Mouse (Mus musculus): ENCODE results near the gene Slc35e3. TPM values are rescaled to one million over a fixed set of nuclear protein-coding genes. Genes with fewer than 3 reads are reported as not detected.
A peak's percentile ranks its signal among the peaks of the same experiment; 100 is the strongest.

Gene Slc35e3
- polyA plus RNA-seq, 1 experiment from 2014 or later = 12.5 TPM

GRCm38 (mm10) chr10:117688204-117689151 lies 57.7 kb downstream of the Slc35e3 start:
- Histone ChIP-seq H3K9ac (ENCODE audit: low read depth, low read length) (no peak overlapping the region), H3K9me3 (ENCODE audit: control insufficient read depth, low read length) (no peaks in the 10 kb centered on the region), H3K4me1 (ENCODE audit: control insufficient read depth, insufficient read depth, low read length) (no peaks in the 10 kb centered on the region), H3K27me3 (ENCODE audit: control insufficient read depth, insufficient read depth, low read length) (no peaks in the 10 kb centered on the region), H3K4me3 (ENCODE audit: low read length) (no peak overlapping the region), H3K27ac (ENCODE audit: low read depth, low read length) (no peak overlapping the region), H3K36me3 (ENCODE audit: control insufficient read depth, insufficient read depth, low read length) (peaks cover 53% of the 10 kb centered on the region), H3K4me2 (replicated peaks; ENCODE audit: low read depth, low read length) (no peak overlapping the region)
- 87% methylated on average over 13 of the region's 13 CpGs for WGBS
- 0 out of 2 replicates have a peak, but pooled peaks have one; percentile 58 for ATAC-seq (ENCODE audit: low FRiP score, low TSS enrichment)

- Histone ChIP-seq H3K4me1 (ENCODE audit: control insufficient read depth, insufficient read depth, low read length) (no peaks in the 10 kb centered on the region), H3K36me3 (ENCODE audit: control insufficient read depth, insufficient read depth, low read length) (peaks cover 46% of the 10 kb centered on the region), H3K4me2 (replicated peaks; ENCODE audit: low read depth, low read length) (no peak overlapping the region), H3K9ac (ENCODE audit: low read depth, low read length) (no peak overlapping the region), H3K4me3 (ENCODE audit: low read length) (no peak overlapping the region), H3K9me3 (ENCODE audit: control insufficient read depth, low read length) (no peaks in the 10 kb centered on the region), H3K27me3 (ENCODE audit: control insufficient read depth, insufficient read depth, low read length) (no peaks in the 10 kb centered on the region), H3K27ac (ENCODE audit: low read depth, low read length) (no peak overlapping the region)
- ATAC-seq (ENCODE audit: low FRiP score, low TSS enrichment) = no peak
- WGBS = 93% methylated on average over 7 of the region's 7 CpGs
These were observed 58.6 kb downstream of the Slc35e3 start for GRCm38 (mm10) chr10:117687577-117687976.

DNA sequence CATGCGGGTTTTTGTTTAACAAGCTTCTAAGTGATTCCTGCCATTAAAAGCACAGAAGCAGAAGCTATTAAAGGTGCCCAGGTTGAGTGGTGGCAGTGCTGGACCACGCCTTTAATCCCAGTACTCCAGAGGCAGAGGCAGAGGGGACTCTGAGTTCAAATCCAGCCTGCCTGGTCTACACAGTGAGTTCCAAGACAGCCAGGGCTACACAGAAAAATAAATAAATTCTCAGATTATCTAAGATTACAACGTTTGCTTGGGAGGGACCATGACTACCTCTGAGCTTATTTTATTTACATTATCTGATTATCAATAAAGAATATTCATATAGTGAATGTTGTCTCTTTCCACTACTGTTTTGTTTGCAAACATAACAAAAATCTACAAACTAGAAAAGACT lies 59.1 kb downstream of the Slc35e3 start:
- no peaks in the 10 kb centered on the region for H3K9me3 ChIP-seq (ENCODE audit: control insufficient read depth, low read length)
- H3K4me2 ChIP-seq (replicated peaks; ENCODE audit: low read depth, low read length) = no peak overlapping the region
- 77% methylated on average over 3 of the region's 3 CpGs for WGBS
- H3K4me1 ChIP-seq (ENCODE audit: control insufficient read depth, insufficient read depth, low read length) = no peaks in the 10 kb centered on the region
- no peaks in the 10 kb centered on the region for H3K27me3 ChIP-seq (ENCODE audit: control insufficient read depth, insufficient read depth, low read length)
- H3K27ac ChIP-seq (ENCODE audit: low read depth, low read length) = no peak overlapping the region
- H3K36me3 ChIP-seq (ENCODE audit: control insufficient read depth, insufficient read depth, low read length) = peaks cover 40% of the 10 kb centered on the region
- H3K9ac ChIP-seq (ENCODE audit: low read depth, low read length) = no peak overlapping the region
- ATAC-seq (ENCODE audit: low FRiP score, low TSS enrichment) = no peak
- no peak overlapping the region for H3K4me3 ChIP-seq (ENCODE audit: low read length)

DNA sequence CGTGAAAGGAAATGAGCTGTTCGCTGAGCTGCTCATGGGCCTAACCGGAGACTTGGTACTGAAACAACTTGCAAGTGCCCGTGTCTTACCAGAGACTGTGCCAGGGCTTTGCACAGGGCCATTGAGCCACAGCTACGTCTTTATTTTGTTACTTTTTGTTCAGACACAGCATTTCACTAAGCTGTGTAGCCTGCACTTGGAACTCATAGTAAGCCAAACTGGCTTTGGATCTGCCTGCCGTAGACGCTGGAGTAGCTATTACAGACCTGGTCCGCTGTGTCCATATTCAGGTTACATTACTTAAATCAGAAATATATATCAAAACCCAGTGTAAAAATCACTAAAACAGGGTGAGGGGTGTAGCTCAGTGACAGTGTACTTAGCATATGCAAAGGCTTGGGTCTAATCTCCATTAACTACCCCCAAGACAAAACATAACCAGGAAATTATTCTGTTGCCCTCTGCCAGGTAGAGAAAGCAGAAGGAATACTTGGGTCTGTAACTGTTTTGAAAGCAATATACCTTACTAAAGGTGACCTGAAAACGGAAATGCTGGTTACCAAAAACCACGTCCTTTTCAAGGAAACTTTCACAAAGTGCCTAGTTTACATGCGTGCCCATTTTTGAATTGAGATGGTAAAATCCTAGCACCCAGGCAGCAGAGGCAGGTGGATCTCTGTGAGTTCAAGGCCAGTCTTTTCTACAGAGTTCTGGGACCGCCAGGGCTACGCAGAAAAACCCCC lies 60.1 kb downstream of the Slc35e3 start:
- no peak overlapping the region for H3K4me3 ChIP-seq (ENCODE audit: low read length)
- ATAC-seq (ENCODE audit: low FRiP score, low TSS enrichment) = no peak
- H3K36me3 ChIP-seq (ENCODE audit: control insufficient read depth, insufficient read depth, low read length) = peaks cover 32% of the 10 kb centered on the region
- WGBS = 91% methylated on average over 13 of the region's 13 CpGs
- H3K27me3 ChIP-seq (ENCODE audit: control insufficient read depth, insufficient read depth, low read length) = no peaks in the 10 kb centered on the region
- no peaks in the 10 kb centered on the region for H3K9me3 ChIP-seq (ENCODE audit: control insufficient read depth, low read length)
- no peak overlapping the region for H3K9ac ChIP-seq (ENCODE audit: low read depth, low read length)
- H3K4me2 ChIP-seq (replicated peaks; ENCODE audit: low read depth, low read length) = no peak overlapping the region
- H3K4me1 ChIP-seq (ENCODE audit: control insufficient read depth, insufficient read depth, low read length) = no peaks in the 10 kb centered on the region
- H3K27ac ChIP-seq (ENCODE audit: low read depth, low read length) = no peak overlapping the region

- no peak overlapping the region for H3K27ac ChIP-seq (ENCODE audit: low read depth, low read length)
These were observed 60.9 kb downstream of the Slc35e3 start for GRCm38 (mm10) chr10:117685171-117685848.

DNA sequence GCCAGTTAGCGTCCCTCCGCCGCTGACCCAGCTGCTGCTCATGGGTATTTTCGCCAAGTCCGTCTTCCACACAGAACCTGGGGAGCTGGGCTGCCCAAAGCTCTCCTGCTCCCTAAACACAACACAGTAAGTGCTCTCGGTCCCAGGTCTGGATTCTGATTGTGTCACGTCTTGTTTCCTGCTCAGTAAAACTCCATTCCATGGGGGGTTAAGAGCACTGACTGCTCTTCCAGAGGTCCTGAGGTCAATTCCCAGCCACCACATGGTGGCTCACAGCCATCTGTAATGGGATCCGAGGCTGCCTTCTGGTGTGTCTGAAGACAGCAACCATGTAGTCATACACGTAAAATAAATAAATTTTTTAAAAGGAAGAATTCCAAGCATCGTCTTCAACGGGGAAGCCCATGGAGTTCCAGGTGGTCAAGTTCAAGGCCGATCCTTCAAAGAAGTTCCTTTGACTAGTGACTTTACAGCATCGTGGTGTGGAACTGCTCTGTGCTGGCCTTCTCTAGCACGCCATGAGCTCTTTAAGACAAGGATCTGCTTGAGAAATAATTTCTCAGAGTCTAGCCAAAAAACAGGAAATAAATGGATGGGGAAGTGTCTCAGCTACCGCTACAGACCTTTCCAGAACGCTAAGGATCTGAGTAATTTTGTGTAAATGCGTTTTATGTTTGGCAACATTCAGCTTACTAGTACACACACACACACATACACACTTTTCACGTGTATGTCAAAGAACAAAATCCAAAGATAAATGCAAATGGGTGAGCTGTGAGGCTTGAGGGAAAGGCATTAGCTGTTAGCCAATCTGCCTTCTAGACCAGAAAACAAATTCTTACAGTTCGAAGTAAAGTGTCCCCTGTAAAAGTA lies 61.6 kb downstream of the Slc35e3 start:
- H3K9me3 ChIP-seq (ENCODE audit: control insufficient read depth, low read length) = no peaks in the 10 kb centered on the region
- no peak overlapping the region for H3K9ac ChIP-seq (ENCODE audit: low read depth, low read length)
- ATAC-seq (ENCODE audit: low FRiP score, low TSS enrichment) = no peak
- H3K27ac ChIP-seq (ENCODE audit: low read depth, low read length) = no peak overlapping the region
- H3K4me2 ChIP-seq (replicated peaks; ENCODE audit: low read depth, low read length) = no peak overlapping the region
- WGBS = 89% methylated on average over 19 of the region's 19 CpGs
- H3K27me3 ChIP-seq (ENCODE audit: control insufficient read depth, insufficient read depth, low read length) = no peaks in the 10 kb centered on the region
- no peaks in the 10 kb centered on the region for H3K4me1 ChIP-seq (ENCODE audit: control insufficient read depth, insufficient read depth, low read length)
- no peak overlapping the region for H3K4me3 ChIP-seq (ENCODE audit: low read length)
- H3K36me3 ChIP-seq (ENCODE audit: control insufficient read depth, insufficient read depth, low read length) = peaks cover 18% of the 10 kb centered on the region

More at GRCm38 (mm10) chr10:117685171-117685848, 60.9 kb downstream of the Slc35e3 start:
- no peak overlapping the region for H3K4me2 ChIP-seq (replicated peaks; ENCODE audit: low read depth, low read length)
- no peaks in the 10 kb centered on the region for H3K4me1 ChIP-seq (ENCODE audit: control insufficient read depth, insufficient read depth, low read length)
- 90% methylated on average over 15 of the region's 15 CpGs for WGBS
- H3K9ac ChIP-seq (ENCODE audit: low read depth, low read length) = no peak overlapping the region
- H3K36me3 ChIP-seq (ENCODE audit: control insufficient read depth, insufficient read depth, low read length) = peaks cover 25% of the 10 kb centered on the region
- no peak overlapping the region for H3K4me3 ChIP-seq (ENCODE audit: low read length)
- H3K9me3 ChIP-seq (ENCODE audit: control insufficient read depth, low read length) = no peaks in the 10 kb centered on the region
- no peak for ATAC-seq (ENCODE audit: low FRiP score, low TSS enrichment)
- H3K27me3 ChIP-seq (ENCODE audit: control insufficient read depth, insufficient read depth, low read length) = no peaks in the 10 kb centered on the region

DNA sequence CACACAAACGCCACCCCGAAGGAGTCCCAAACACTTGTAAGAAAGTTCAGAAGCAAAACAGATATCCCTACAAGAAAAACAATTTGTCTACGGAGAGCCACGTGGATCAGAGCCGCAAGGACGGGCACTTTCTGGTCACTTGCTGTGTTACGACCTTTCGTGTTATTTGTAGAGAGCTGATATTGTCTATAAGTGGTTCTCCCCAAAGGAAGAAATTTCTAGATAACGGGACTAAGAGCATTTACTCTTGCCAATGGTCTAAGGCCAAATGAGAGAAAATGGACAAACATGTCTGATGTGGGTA lies 62.5 kb downstream of the Slc35e3 start:
- ATAC-seq (ENCODE audit: low FRiP score, low TSS enrichment) = no peak
- H3K4me1 ChIP-seq (ENCODE audit: control insufficient read depth, insufficient read depth, low read length) = no peaks in the 10 kb centered on the region
- 90% methylated on average over 9 of the region's 9 CpGs for WGBS

More for the DNA sequence above, 62.5 kb downstream of the Slc35e3 start:
- H3K4me2 ChIP-seq (replicated peaks; ENCODE audit: low read depth, low read length) = no peak overlapping the region
- H3K9ac ChIP-seq (ENCODE audit: low read depth, low read length) = no peak overlapping the region
- H3K27ac ChIP-seq (ENCODE audit: low read depth, low read length) = no peak overlapping the region
- no peak overlapping the region for H3K4me3 ChIP-seq (ENCODE audit: low read length)
- peaks cover 9% of the 10 kb centered on the region for H3K36me3 ChIP-seq (ENCODE audit: control insufficient read depth, insufficient read depth, low read length)
- H3K27me3 ChIP-seq (ENCODE audit: control insufficient read depth, insufficient read depth, low read length) = no peaks in the 10 kb centered on the region
- H3K9me3 ChIP-seq (ENCODE audit: control insufficient read depth, low read length) = no peaks in the 10 kb centered on the region

All from kidney, embryonic 14.5 days (tissue).